Mouse (Mus musculus) CD4-positive, CD25-positive, alpha-beta regulatory T cell, adult 4 months (primary cell): ENCODE data around the gene Nynrin. TPM values are rescaled to one million over a fixed set of nuclear protein-coding genes. Genes with fewer than 3 reads are reported as not detected.

Source experiments
- ATAC-seq: one replicate; pipeline ENCODE4 v1.8.0; 2017
- polyA plus RNA-seq, 2 experiments: library from polyadenylated mRNA; unstranded; fragments of 100-300 nt; shearing (Covaris generic); gene quantifications; one replicate each; pipeline ENCODE4 v1.2.1; 2017

The Nynrin gene
- polyA plus RNA-seq, 2 experiments from 2014 or later, result 0.04 to 0.11 TPM

- ATAC-seq, result no peak
Measured at GRCm38 (mm10) chr14:55842794-55843193, 11.0 kb upstream of the Nynrin start.

DNA sequence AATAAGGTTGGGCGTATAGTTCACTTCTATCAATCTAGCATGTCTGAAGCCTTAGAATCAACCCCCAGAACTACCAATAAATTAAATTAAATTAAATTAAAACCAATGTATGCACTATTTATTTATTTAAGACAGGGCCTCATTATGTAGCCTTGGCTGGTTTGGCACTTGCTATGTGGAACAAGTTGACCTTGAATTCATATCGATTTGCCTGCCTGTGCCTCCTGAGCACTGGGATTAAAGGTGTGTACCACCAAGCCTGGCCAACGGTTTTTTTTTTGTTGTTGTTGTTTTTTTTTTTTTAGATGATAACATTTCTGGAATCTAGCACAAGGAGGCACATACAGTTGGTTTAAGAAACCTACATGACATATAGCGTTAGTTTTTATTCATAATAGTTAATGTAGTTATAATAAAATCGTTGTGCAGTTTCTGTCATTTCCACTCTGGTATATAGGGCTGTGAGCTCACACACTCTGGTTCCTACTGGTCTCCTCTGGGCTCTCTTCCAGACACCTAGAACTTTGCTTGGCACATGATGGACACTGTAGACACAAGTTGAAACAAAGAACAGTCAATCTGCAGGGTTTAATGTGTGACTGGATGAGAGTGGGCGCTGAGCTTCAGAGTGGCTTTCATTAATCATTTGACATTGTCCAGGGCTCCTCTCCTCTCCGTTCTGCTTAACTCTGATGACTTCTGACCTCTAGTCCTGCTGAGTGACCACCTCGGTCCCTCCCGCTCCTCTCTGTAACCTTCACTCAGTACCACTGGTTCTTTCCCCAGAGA lies 8.1 kb upstream of the Nynrin start:
- no peak for ATAC-seq

- no peak for ATAC-seq
Measured at GRCm38 (mm10) chr14:55850885-55851284, 2.9 kb upstream of the Nynrin start.

- ATAC-seq, result no peak
Measured at GRCm38 (mm10) chr14:55852646-55853551, 911 bp upstream of the Nynrin start.

- ATAC-seq, result no peak
Measured at GRCm38 (mm10) chr14:55854406-55855100, 743 bp downstream of the Nynrin start.

DNA sequence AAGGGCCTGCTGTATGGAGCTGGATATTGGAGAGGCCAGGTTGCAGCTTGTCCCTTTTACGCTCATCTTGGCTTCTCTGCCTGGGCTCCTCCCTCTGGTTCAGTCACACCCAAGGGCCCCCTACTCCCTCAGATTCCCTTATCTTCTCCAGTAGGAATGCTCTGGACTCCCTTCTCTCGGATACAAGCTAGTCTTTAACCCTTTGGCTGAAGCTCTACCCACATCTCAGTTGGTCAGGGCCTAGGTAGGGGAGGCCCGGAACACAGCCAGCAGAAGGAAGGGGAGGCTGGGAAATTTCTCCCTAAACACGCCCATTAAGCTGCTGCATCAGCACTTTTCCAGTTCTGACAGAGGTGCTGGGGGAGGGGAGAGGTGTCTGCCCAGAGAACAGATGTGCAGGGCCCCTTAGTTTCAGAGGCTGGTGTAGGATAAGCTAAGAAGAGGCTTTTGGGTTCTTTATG lies 1.3 kb downstream of the Nynrin start:
- no peak for ATAC-seq

DNA sequence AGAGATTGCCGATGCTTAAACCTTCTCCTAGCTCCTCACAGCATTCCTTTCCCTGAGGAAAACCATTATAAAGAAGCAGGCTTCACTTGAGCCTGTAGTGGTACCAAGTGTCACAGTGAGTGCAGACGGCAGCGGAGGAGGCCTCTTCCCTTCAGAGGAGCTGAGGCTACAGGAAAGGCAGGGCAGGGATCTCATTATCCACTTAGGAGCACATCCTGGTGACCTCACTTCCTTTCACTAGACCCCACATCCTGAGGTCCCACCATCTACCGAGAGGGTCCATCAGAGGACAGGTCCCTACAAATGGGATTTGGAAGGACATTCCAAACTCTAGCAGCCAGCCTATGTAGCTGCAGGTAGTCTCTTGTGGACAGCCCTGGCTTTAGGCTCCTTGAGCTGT lies 3.8 kb downstream of the Nynrin start:
- no peak for ATAC-seq

- ATAC-seq, result no peak
Measured at GRCm38 (mm10) chr14:55862186-55862585, 8.4 kb downstream of the Nynrin start.

- ATAC-seq, result no peak
Measured at GRCm38 (mm10) chr14:55862970-55863369, 9.2 kb downstream of the Nynrin start.

DNA sequence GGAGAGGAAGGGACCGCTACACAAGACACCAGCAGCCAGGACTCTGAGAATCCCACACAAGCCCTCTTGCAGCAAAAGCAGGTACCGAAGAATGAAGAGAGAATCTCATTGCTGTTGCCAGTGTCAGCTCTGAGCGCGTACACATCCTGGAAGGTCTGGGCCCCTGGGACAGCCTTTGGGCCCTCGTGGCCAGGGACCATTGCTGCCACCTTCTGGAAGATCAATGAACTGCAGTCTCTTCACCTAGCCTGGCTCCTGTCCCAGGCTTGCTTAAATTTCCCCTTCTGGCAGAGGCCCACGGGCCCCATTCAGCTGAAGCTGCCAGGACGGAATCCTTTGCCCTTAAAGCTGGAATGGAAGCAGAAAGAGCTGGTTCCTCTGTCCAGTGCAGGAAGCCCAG lies 10.0 kb downstream of the Nynrin start:
- peak; percentile 62 for ATAC-seq

GRCm38 (mm10) chr14:55866962-55867361 lies 13.2 kb downstream of the Nynrin start:
- no peak for ATAC-seq

DNA sequence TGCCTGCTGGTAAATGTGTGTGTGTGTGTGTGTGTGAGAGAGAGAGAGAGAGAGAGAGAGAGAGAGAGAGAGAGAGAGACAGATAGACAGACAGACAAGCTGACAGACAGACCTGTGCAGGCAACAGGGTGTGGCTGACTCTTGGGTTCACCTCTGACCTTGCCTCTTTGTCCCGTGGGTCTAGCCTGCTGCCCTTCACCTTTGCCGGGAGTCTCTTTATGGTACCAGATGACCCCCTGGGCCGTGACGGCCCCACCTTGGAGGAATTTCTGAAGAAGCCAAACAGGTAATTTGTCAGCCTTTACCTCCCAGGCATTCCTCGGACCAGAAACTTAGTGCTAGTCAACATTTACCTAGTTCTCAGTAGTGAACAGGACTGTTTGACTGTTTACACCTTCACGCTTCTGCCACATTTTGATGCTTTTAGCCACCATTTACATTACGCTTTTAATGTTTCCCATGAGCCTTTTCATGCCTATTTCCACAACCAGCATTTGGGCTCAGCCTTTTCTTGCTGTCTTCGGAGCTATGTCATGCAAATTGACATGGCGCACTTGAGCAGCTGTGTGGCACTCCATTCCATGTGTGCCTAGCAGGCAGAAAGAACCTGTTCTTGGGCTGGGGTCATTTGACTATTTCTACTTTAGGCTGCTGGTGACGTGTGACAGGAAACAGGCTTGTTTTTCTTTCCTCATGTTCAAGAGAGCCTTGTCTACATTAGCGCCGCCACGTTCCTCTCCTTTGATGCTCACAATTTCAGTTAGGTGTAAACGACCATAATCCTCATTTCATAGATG lies 14.6 kb downstream of the Nynrin start:
- ATAC-seq, result no peak

- ATAC-seq, result no peak
Measured at GRCm38 (mm10) chr14:55869538-55869937, 15.7 kb downstream of the Nynrin start.

DNA sequence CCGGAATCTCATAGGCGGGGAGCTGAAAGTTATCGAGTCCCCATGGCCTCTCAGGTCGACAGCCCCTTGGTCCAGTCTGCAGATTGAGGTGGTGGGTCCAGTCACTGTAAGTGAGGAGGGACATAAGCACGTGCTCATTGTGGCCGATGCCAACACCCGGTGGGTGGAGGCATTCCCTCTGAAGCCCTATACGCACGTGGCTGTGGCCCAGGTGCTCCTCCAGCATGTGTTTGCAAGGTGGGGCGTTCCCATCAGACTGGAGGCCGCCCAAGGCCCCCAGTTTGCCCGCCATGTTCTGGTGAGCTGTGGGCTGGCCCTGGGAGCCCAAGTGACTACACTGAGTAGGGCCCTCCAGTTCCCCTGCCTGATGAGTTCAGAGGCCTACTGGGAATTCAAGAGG lies 18.2 kb downstream of the Nynrin start:
- no peak for ATAC-seq

- ATAC-seq, result no peak
Measured at GRCm38 (mm10) chr14:55872551-55872950, 18.7 kb downstream of the Nynrin start.

DNA sequence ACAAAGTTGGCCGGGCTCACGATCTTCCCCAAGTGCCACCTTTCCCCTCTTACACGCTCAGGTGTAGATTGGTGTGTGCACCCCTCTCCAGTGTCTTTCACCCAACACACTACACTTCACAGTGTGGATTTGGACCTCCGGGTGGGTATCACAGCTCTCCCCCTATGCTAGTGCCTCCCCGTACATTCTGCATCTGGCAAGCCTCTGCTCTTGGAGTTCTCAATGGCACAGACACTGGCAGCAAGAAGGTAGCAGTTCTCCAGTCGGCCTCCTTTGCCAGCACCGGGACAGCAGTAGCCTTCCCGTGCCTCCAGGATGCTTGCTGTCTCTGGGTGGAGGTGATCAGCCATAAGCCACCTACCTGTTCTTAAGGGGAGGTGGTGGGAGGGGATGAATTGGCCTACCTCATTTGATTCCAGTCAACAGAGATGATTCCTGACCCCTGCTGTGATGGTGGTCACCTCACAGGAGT lies 19.5 kb downstream of the Nynrin start:
- no peak for ATAC-seq

DNA sequence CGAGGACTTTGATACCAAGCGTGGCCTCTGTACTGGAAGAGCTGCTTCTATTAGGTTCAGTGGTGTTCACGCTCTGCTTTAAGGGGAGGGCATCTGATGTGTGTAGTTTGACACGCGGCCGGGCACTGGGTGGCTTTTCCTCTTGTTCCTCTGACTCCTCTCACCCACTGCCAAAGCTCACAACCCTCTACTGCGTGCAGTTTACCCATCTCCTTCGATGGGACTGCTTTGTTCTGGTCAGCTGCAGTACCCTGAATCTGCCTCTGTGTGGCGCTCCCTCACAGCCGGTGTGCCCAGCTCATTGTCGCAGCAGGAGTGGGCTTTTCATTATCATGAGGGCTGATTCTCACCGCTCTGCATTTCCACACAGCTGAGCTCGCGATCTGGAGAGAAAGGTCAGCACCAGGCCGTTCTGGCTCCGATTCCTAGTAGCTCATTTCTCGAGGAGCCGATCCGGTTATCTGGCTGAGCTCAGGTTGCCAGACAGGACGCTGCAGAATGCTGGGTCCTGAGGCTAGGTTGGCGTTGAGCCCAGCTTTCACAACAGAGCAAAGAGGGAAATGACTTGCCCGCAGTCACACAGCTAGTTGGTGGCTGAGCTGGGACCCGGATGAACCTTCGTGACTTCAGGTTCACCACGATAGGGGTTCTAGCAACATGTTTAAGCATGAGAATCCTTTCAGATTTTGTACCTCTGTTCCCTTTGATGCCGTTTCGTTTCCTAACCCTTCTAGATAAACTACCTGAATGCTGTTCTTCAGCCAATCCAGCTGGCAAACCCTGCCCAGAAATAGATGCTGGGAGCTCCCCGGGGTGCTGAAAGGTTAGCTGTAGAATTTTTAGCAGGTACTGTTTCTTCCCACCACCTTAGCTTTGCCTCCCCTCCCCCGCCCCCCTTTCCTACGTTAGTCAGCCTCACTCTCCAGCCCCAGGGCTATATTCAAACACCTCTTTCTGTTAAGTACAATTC lies 20.2 kb downstream of the Nynrin start:
- ATAC-seq, result peak; percentile 88

GRCm38 (mm10) chr14:55877469-55878315 lies 23.9 kb downstream of the Nynrin start:
- no peak for ATAC-seq

GRCm38 (mm10) chr14:55878316-55878940 lies 24.6 kb downstream of the Nynrin start:
- no peak for ATAC-seq
